Mouse (Mus musculus): ENCODE results near the gene Mfsd6l. TPM values are rescaled to one million over a fixed set of nuclear protein-coding genes. Genes with fewer than 3 reads are reported as not detected.

Mfsd6l gene
- polyA plus RNA-seq (2012; rRNA removed): 0.08 and 0.09 TPM in 2 replicates

GRCm38 (mm10) chr11:68555918-68556584, at the start of gene Mfsd6l:
TSS of gene Mfsd6l (plus strand) at chr11:68556186.

DNA sequence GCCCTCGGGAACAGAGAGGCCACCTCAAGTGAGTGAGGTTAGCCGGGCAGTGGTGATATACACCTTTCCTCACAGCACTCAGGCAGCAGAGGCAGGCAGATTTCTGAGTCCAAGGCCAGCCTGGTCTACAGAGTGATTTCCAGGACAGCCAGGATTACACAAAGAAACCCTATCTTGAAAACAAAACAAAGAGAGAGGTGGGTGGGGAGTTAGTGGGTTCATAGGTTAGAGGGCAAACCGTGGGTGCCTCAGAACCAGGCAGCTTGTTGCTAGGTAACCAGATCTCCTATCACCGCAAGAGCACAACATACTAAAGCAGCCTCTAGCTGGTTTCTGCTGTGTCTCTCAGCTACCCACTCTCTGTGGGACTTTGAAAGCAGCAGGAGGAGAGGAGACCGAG, 30.7 kb downstream of the Mfsd6l start, which contains the start of gene Ccdc42:
Gene Ccdc42, plus strand, starts transcription at position 301 of the 400 bp plus-strand sequence.

Other genes with a start within 250 kb of the Mfsd6l start
- 0.42 and 0.52 TPM in 2 replicates for gene Ntn1, start 155.4 kb upstream of the Mfsd6l start, polyA plus RNA-seq (2012; rRNA removed)
- 1.3 and 1.7 TPM in 2 replicates for gene Pik3r5, start 124.1 kb upstream of the Mfsd6l start, polyA plus RNA-seq (2012; rRNA removed)
- gene Pik3r6, start 53.2 kb upstream of the Mfsd6l start, polyA plus RNA-seq (2012; rRNA removed): 2.2 and 2.8 TPM in 2 replicates
- gene Ccdc42, start 30.8 kb downstream of the Mfsd6l start, polyA plus RNA-seq (2012; rRNA removed): 0.05 TPM in 1 of 2 replicates, not detected in the other
- 13.4 and 14.8 TPM in 2 replicates for gene Myh10, start 135.4 kb downstream of the Mfsd6l start, polyA plus RNA-seq (2012; rRNA removed)

Data from liver, embryonic 18 days (tissue).